Mouse (Mus musculus): ENCODE data around the gene Olfr1290. TPM values are rescaled to one million over a fixed set of nuclear protein-coding genes. Genes with fewer than 3 reads are reported as not detected.

The Olfr1290 gene
- not detected for polyA plus RNA-seq (2017; shearing (Covaris generic))

GRCm38 (mm10) chr2:111493729-111494128 is at the start of gene Olfr1290:
Gene Olfr1290 (minus strand): TSS chr2:111493829.

DNA sequence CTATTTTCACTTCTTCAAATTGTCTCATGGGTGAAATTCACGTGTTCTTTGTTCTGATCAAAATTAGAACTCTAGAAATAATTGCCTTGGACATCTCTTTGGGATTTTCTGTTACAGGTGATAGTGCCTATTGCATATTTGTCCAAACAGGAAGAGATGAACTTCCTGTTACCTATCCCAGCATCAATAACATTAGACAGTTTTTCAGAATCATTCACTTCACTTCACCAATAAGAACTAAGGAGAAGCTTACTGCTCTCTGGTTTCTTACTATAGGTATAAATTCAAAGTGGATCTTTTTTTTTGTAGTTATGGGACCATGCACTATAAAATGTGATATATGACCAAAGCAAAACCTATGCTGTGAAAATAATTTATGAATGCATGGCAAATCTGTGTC is 46.6 kb upstream of the Olfr1290 start, which contains the start of gene Olfr1294:
Gene Olfr1294 (minus strand): TSS at position 101 of the 400 bp plus-strand sequence.

DNA sequence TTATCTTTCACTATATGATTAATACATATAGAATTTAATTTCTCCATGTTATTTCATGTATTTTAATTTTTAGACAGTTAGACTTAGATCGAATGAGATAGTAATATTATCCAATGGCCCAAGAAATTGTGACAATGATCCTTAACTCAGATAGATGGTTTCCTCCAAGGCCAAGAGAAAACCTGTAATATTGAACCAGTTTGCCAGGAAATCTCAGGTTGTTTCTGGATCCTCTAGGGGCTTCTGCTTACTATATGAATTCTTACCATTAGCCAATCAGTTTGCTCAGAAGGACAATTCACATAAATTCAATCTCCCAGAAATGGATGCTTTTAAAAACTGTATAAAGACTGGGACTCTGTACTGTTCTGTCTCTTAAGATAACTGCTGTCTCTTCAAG is 31.3 kb upstream of the Olfr1290 start, which contains the start of gene Olfr1293-ps:
Gene Olfr1293-ps (plus strand): TSS at position 301 of the 400 bp plus-strand sequence.

GRCm38 (mm10) chr2:111496880-111497279 is 3.3 kb upstream of the Olfr1290 start, which contains the start of gene Olfr1291-ps1:
Gene Olfr1291-ps1 (plus strand): TSS chr2:111497180.

DNA sequence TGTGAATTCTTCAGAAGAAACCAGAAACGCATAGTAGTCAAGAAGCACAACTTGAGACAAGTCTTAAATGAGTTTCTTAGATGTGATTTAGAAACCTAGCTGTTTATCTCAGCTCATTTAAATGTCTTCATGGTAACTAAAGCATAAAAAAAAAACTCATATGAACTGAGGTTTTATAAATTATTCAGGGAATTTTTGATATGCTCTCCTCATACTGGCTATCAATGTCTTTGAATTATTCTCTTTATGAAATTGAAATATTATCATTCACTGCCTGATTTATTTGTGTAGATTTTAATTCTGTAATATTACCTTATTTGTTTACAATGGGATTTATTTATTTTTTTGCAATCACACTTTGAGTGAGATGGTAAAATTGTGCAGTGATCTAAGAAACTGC is 13.1 kb downstream of the Olfr1290 start, which contains the start of gene Olfr1289:
Gene Olfr1289 (plus strand): TSS at position 301 of the 400 bp plus-strand sequence.

DNA sequence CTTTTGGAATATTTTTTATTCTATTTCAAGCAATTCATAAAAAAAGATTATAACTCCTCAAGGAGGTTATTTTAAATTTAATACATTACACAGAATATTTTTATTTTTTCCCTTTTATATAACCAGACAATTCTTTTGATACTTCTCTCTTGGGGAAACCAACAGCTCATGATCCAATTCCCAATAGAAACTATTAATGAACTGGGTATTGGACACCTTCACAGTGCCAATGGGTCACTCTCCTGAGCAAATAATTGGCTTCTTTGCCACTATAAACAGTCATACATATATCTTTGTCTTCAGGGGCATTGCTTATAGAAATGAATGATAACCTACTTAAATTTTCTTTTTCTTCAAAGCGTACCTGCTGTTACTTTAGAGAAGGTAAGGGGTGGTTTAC is 19.8 kb downstream of the Olfr1290 start, which contains the start of gene Olfr1288:
Gene Olfr1288 (plus strand): TSS at position 301 of the 400 bp plus-strand sequence.

GRCm38 (mm10) chr2:111448842-111449241 is 44.8 kb downstream of the Olfr1290 start, which contains the start of gene Olfr1287:
Gene Olfr1287 (plus strand): TSS chr2:111449142.

Other genes with a start within 250 kb of the Olfr1290 start
- not detected for gene Olfr1276, start 239.3 kb downstream of the Olfr1290 start, polyA plus RNA-seq (2017; shearing (Covaris generic))
- gene Olfr1277, start 219.7 kb downstream of the Olfr1290 start, polyA plus RNA-seq (2017; shearing (Covaris generic)) = not detected
- gene Olfr1278, start 203.7 kb downstream of the Olfr1290 start, polyA plus RNA-seq (2017; shearing (Covaris generic)) = not detected
- gene Olfr1279, start 193.2 kb downstream of the Olfr1290 start, polyA plus RNA-seq (2017; shearing (Covaris generic)) = not detected
- gene Olfr1280, start 179.8 kb downstream of the Olfr1290 start, polyA plus RNA-seq (2017; shearing (Covaris generic)) = not detected
- gene Olfr1281, start 167.3 kb downstream of the Olfr1290 start, polyA plus RNA-seq (2017; shearing (Covaris generic)) = not detected
- gene Olfr1282, start 157.8 kb downstream of the Olfr1290 start, polyA plus RNA-seq (2017; shearing (Covaris generic)) = not detected
- not detected for gene Olfr1283, start 127.0 kb downstream of the Olfr1290 start, polyA plus RNA-seq (2017; shearing (Covaris generic))
- not detected for gene Olfr1284, start 118.3 kb downstream of the Olfr1290 start, polyA plus RNA-seq (2017; shearing (Covaris generic))
- gene Olfr1286, start 70.7 kb downstream of the Olfr1290 start, polyA plus RNA-seq (2017; shearing (Covaris generic)) = not detected
- not detected for gene Olfr1287, start 44.7 kb downstream of the Olfr1290 start, polyA plus RNA-seq (2017; shearing (Covaris generic))
- not detected for gene Olfr1288, start 19.7 kb downstream of the Olfr1290 start, polyA plus RNA-seq (2017; shearing (Covaris generic))
- gene Olfr1289, start 13.0 kb downstream of the Olfr1290 start, polyA plus RNA-seq (2017; shearing (Covaris generic)) = not detected
- gene Olfr1291-ps1, start 3.4 kb upstream of the Olfr1290 start, polyA plus RNA-seq (2017; shearing (Covaris generic)) = 0.11 TPM
- gene Olfr1293-ps, start 31.4 kb upstream of the Olfr1290 start, polyA plus RNA-seq (2017; shearing (Covaris generic)) = 0.11 TPM
- not detected for gene Olfr1294, start 46.5 kb upstream of the Olfr1290 start, polyA plus RNA-seq (2017; shearing (Covaris generic))
- gene Olfr1295, start 75.9 kb upstream of the Olfr1290 start, polyA plus RNA-seq (2017; shearing (Covaris generic)) = not detected
- gene Olfr1297, start 132.7 kb upstream of the Olfr1290 start, polyA plus RNA-seq (2017; shearing (Covaris generic)) = not detected
- gene Olfr1298, start 155.4 kb upstream of the Olfr1290 start, polyA plus RNA-seq (2017; shearing (Covaris generic)) = not detected
- not detected for gene Olfr1299, start 167.6 kb upstream of the Olfr1290 start, polyA plus RNA-seq (2017; shearing (Covaris generic))

All from CD4-positive, CD25-positive, alpha-beta regulatory T cell (primary cell).